Mouse (Mus musculus): Measurements from ENCODE around the gene Gatad2b. TPM values are rescaled to one million over a fixed set of nuclear protein-coding genes. Genes with fewer than 3 reads are reported as not detected.

Gene Gatad2b
- polyA plus RNA-seq, 1 experiment from 2014 or later = 16.5 TPM

DNA sequence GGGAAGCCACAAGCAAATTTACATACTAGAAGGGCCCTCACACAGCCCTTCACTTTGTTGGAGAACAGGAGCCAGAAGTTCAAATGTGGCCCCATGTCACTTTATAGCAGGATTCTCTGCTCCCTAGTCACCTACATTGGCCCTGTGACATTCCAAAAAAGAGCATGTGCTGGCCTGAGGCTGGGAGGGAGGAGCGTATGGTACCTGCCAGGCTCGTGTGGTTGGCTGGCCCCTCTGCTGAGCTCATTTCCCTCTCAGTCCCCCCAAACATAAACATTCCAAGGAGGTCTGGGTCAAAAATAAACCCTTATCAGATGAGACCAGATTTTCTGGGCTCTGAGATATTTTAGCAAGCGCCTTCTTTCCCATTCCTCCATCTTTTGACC lies 120.0 kb downstream of the Gatad2b start:
- Histone ChIP-seq H3K4me2 (ENCODE audit: low read length) (no peak overlapping the region), H3K4me3 (replicated peaks; ENCODE audit: low read length) (no peak overlapping the region), H3K9me3 (ENCODE audit: control insufficient read depth, low read length) (no peaks in the 10 kb centered on the region), H3K27me3 (replicated peaks; ENCODE audit: control insufficient read depth, insufficient read depth, low read length) (no peaks in the 10 kb centered on the region), H3K27ac (ENCODE audit: low read length) (no peak overlapping the region), H3K4me1 (replicated peaks; ENCODE audit: control insufficient read depth, insufficient read depth, low read length) (no peaks in the 10 kb centered on the region), H3K9ac (replicated peaks; ENCODE audit: low read depth, low read length) (no peak overlapping the region), H3K36me3 (ENCODE audit: control insufficient read depth, insufficient read depth) (peaks cover 32% of the 10 kb centered on the region)
- 0 out of 2 replicates have a peak, but pooled peaks have one; percentile 8 for ATAC-seq
- 82% methylated on average over 3 of the region's 3 CpGs for WGBS

Small RNA genes lying within 50 kb of the gene (microRNA-seq; reads per million reads assigned to microRNA genes)
- not detected for gene Mir7012

Other genes starting within 250 kb of the Gatad2b start
- 220 and 232 TPM in 2 replicates for gene 4933434E20Rik, start 241.5 kb upstream of the Gatad2b start, polyA plus RNA-seq (2015; fragmentation: Nextera tagmentation; extraction: Ambion mirVana)
- 146 and 158 TPM in 2 replicates for gene Ubap2l, start 240.6 kb upstream of the Gatad2b start, polyA plus RNA-seq (2015; fragmentation: Nextera tagmentation; extraction: Ambion mirVana)
- gene Tpm3, start 220.5 kb upstream of the Gatad2b start, polyA plus RNA-seq (2015; fragmentation: Nextera tagmentation; extraction: Ambion mirVana) = 471 and 509 TPM in 2 replicates
- gene Nup210l, start 189.0 kb upstream of the Gatad2b start, polyA plus RNA-seq (2015; fragmentation: Nextera tagmentation; extraction: Ambion mirVana) = 0.22 and 0.42 TPM in 2 replicates
- 790 and 871 TPM in 2 replicates for gene Rps27, start 79.5 kb upstream of the Gatad2b start, polyA plus RNA-seq (2015; fragmentation: Nextera tagmentation; extraction: Ambion mirVana)
- 21.7 and 22.2 TPM in 2 replicates for gene Rab13, start 79.5 kb upstream of the Gatad2b start, polyA plus RNA-seq (2015; fragmentation: Nextera tagmentation; extraction: Ambion mirVana)
- gene Jtb, start 61.6 kb upstream of the Gatad2b start, polyA plus RNA-seq (2015; fragmentation: Nextera tagmentation; extraction: Ambion mirVana) = 106 and 114 TPM in 2 replicates
- 2.7 and 3.3 TPM in 2 replicates for gene Creb3l4, start 49.7 kb upstream of the Gatad2b start, polyA plus RNA-seq (2015; fragmentation: Nextera tagmentation; extraction: Ambion mirVana)
- gene Slc39a1, start 45.0 kb upstream of the Gatad2b start, polyA plus RNA-seq (2015; fragmentation: Nextera tagmentation; extraction: Ambion mirVana) = 42.5 and 43.1 TPM in 2 replicates
- gene Crtc2, start 39.0 kb upstream of the Gatad2b start, polyA plus RNA-seq (2015; fragmentation: Nextera tagmentation; extraction: Ambion mirVana) = 18.5 and 23.2 TPM in 2 replicates
- gene Dennd4b, start 28.0 kb upstream of the Gatad2b start, polyA plus RNA-seq (2015; fragmentation: Nextera tagmentation; extraction: Ambion mirVana) = 5.3 and 6.7 TPM in 2 replicates
- gene Slc27a3, start 96.8 kb downstream of the Gatad2b start, polyA plus RNA-seq (2015; fragmentation: Nextera tagmentation; extraction: Ambion mirVana) = 17.1 and 20.0 TPM in 2 replicates
- 32.2 and 32.3 TPM in 2 replicates for gene Ints3, start 140.4 kb downstream of the Gatad2b start, polyA plus RNA-seq (2015; fragmentation: Nextera tagmentation; extraction: Ambion mirVana)
- gene Npr1, start 172.7 kb downstream of the Gatad2b start, polyA plus RNA-seq (2015; fragmentation: Nextera tagmentation; extraction: Ambion mirVana) = 2.1 and 2.6 TPM in 2 replicates
- 331 and 336 TPM in 2 replicates for gene Ilf2, start 182.9 kb downstream of the Gatad2b start, polyA plus RNA-seq (2015; fragmentation: Nextera tagmentation; extraction: Ambion mirVana)
- gene Snapin, start 197.9 kb downstream of the Gatad2b start, polyA plus RNA-seq (2015; fragmentation: Nextera tagmentation; extraction: Ambion mirVana) = 76.8 and 83.3 TPM in 2 replicates
- 202 and 220 TPM in 2 replicates for gene Chtop, start 216.3 kb downstream of the Gatad2b start, polyA plus RNA-seq (2015; fragmentation: Nextera tagmentation; extraction: Ambion mirVana)
- 11.2 and 14.3 TPM in 2 replicates for gene S100a1, start 221.2 kb downstream of the Gatad2b start, polyA plus RNA-seq (2015; fragmentation: Nextera tagmentation; extraction: Ambion mirVana)
- gene S100a13, start 221.3 kb downstream of the Gatad2b start, polyA plus RNA-seq (2015; fragmentation: Nextera tagmentation; extraction: Ambion mirVana) = 8.0 and 9.7 TPM in 2 replicates
- 0.31 TPM in 1 of 2 replicates, not detected in the other for gene S100a14, start 233.7 kb downstream of the Gatad2b start, polyA plus RNA-seq (2015; fragmentation: Nextera tagmentation; extraction: Ambion mirVana)
- gene S100a16, start 244.1 kb downstream of the Gatad2b start, polyA plus RNA-seq (2015; fragmentation: Nextera tagmentation; extraction: Ambion mirVana) = 36.2 and 44.2 TPM in 2 replicates